Mouse (Mus musculus) urinary bladder, postnatal 14 days (tissue): Measurements from ENCODE around the gene B020004J07Rik.
"Not testable (repeated sequence)": the region's sequence is repeated elsewhere in the genome, so short reads cannot be mapped to it uniquely, and the experiment has no call there.

Experiments
- DNase-seq: peaks from one replicate; pipeline ENCODE4 v3.0.0; 2021; ENCODE audit warnings: low spot score

B020004J07Rik gene

DNA sequence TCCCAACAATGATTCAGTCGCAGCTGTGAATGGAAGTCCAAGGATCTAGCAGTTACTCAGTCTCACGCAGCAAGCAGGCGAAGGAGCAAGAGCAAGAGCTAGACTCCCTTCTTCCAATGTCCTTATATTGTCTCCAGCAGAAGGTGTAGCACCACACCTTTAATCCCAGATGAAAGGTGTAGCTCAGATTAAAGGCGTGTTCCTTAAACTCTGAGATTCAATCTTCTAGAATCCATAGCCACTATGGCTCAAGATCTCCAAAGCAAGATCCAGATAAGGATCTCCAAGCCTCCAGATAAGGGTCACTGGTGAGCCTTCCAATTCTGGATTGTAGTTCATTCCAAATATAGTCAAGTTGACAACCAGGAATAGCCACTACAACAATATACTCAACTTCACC is at the start of gene B020004J07Rik:
Gene B020004J07Rik, minus strand, starts transcription at position 101 of the 400 bp plus-strand sequence.
- not testable (repeated sequence) for DNase-seq

GRCm38 (mm10) chr4:101889377-101889776 is 45.6 kb upstream of the B020004J07Rik start:
- DNase-seq: no peak

GRCm38 (mm10) chr4:101883641-101884040 is 39.8 kb upstream of the B020004J07Rik start:
- no peak for DNase-seq

DNA sequence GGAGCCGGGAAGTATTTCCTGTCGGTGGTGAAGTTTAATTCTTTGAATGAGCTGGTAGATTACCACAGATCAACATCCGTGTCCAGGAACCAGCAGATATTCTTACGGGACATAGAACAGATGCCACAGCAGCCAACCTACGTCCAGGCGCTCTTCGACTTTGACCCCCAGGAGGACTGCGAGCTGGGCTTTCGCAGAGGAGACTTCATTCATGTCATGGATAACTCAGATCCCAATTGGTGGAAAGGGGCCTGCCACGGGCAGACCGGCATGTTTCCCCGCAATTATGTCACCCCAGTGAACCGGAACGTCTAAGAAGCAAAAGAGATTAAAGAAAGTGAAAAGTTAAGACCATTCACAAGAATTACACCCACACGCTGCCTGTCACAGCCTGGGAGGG is 31.9 kb upstream of the B020004J07Rik start:
- not testable (repeated sequence) for DNase-seq

DNA sequence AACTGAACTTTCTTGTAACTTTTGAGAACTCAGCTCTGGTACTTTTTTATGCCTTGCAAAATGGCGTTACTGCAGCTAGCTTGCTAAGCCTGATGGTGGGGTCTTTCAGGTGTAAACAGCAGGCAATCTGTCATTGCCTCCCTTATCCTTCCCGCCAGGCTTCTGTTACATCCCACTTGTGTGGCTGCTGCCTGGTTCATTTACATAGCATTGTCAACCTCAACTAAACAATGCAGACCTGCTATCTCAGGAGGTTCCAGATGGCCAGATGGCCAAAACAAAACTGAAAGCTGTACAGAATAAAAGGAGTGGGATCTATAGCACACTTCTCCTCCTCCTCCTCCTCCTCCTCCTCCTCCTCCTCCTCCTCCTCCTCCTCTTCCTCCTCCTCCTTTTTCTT is 28.2 kb upstream of the B020004J07Rik start:
- not testable (repeated sequence) for DNase-seq

DNA sequence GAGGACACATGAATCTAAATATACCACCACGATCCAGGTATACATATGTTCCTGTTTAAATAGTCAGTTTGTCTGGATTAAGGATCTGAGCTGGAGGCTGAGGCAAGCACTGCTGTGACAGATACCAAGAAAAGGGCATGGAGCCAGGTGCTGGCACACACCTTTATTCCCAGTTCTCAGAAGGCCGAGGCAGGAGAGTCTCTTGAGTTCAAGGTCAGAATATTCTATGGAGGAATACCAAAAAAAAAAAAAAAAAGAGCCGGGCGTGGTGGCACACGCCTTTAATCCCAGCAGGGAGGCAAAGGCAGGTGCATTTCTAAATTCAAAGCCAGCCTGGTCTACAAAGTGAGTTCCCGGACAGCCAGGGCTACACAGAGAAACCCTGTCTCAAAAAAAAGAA is 18.5 kb upstream of the B020004J07Rik start:
- DNase-seq: no peak

DNA sequence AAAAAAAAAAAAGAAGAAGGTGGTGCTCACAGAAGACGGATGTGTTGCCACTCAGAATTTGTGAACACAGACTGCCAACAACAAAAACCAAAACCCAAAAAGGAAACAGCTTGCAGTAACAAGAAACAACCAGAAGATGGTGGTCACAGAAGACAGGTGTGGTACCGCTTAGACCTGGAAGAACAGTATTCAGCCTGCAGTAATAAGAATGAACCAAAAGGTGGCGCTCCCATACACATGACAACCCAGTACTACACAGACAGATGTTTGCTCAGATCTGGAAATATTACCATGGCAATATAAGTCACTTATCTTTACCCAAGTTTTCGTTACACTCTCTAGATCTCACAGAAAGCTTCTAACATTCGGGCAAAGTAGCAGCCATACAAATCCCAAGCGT is 17.1 kb upstream of the B020004J07Rik start:
- DNase-seq: no peak

GRCm38 (mm10) chr4:101850908-101851307 is 7.1 kb upstream of the B020004J07Rik start:
- no peak for DNase-seq
